Mouse (Mus musculus) fat pad, adult 2 months (tissue): ENCODE data around the gene Steap1.
A peak's percentile ranks its signal among the peaks of the same experiment; 100 is the strongest.

Experiments used
- DNase-seq: peaks from one replicate; pipeline ENCODE4 v3.0.0-alpha.2; 2011; ENCODE audit warnings: low read depth, low spot score; ENCODE audit errors: extremely low read depth

Gene Steap1

GRCm38 (mm10) chr5:5748866-5749682 lies at the start of gene Steap1:
Gene Steap1 (minus strand): TSS chr5:5749326.
- DNase-seq: no peak

GRCm38 (mm10) chr5:5787106-5787505 lies 38.0 kb upstream of the Steap1 start:
- DNase-seq: no peak

GRCm38 (mm10) chr5:5756392-5757019 lies 7.4 kb upstream of the Steap1 start:
- DNase-seq: no peak

DNA sequence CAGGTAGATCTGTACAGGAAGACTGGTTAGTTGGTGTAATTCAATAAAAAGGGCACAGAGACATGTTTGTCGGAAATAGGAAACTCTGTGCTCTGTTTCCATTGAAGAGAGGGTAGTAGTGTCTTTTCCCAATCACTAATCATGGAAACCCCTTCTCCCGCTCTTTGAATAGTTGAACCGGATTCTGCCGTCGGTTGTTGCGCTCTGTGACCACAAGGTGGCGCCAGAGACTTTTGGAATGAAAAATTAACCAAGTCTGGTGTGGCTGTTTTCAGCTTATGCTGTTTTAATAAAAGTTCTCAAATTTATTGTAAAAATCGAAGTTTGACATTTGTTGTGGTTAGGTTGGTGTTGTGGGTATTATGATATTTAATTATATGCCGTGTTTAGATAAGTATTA lies 5.9 kb upstream of the Steap1 start:
- DNase-seq: no peak

- no peak for DNase-seq
Measured at GRCm38 (mm10) chr5:5749772-5750222, 671 bp upstream of the Steap1 start.

- no peak for DNase-seq
Measured at GRCm38 (mm10) chr5:5734445-5734844, 14.7 kb downstream of the Steap1 start.

DNA sequence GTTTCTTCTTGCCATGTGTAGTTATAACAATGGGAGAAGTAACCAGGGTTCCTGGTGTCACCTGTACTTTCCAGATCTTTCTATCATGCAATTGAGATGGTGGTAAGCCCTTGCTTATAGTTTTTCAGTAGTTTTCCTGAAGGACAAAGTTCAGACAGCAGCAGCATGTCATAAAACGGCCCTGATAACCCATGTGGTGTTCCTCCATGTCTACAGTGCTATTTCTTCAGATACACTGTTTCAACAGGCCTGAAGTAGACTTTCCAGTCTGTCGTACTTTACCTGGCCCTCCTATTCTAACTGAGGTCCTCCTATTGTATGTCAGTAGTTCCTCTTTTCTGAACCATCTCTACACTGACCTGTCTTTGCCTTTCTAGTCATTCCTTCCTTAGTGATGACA lies 16.3 kb downstream of the Steap1 start:
- no peak for DNase-seq

- no peak for DNase-seq
Measured at GRCm38 (mm10) chr5:5732208-5732607, 16.9 kb downstream of the Steap1 start.

DNA sequence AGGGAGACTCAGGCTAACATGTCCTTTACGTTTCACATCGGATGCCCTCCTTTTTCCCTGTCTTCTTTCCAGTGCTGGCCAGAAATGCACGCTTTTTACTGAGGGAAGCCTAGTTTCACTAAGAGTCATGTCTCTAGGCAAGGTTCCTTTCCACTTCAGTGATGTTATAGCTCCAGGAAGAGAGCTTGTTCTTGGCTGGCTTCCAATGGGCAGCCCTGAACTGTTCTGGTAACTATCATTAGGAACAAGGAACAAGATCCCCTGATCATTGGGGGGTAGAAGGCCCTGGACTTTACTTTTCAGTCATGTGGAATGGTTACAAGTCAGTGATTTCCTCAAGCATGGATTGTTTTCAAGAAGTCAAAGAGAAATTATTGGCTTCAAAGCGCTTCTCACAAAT lies 19.2 kb downstream of the Steap1 start:
- DNase-seq: no peak

DNA sequence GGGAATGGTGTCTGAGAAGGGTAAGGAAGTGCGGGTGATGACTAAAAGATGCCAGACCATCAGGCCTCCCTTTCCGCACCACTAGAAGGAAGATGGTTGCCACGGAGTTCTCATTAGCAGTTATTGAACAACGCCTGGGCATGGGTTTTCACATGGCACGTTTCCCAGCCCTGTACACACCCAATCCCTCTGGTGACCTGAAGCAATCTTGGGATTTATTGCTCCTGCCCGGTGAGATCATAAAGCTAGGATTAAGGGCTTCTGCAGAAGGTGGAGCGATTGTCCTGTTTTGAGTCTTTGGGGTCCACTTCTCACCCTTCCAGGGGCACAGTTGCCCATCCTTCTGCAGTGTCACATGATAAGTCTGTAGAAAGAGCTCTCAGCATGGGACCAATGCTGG lies 26.9 kb downstream of the Steap1 start:
- DNase-seq: peak; percentile 42

GRCm38 (mm10) chr5:5711032-5711431 lies 38.1 kb downstream of the Steap1 start:
- DNase-seq: no peak

- no peak for DNase-seq
Measured at GRCm38 (mm10) chr5:5707341-5708278, 41.5 kb downstream of the Steap1 start.

GRCm38 (mm10) chr5:5705019-5705418 lies 44.1 kb downstream of the Steap1 start:
- DNase-seq: no peak

- no peak for DNase-seq
Measured at GRCm38 (mm10) chr5:5700386-5700785, 48.7 kb downstream of the Steap1 start.

DNA sequence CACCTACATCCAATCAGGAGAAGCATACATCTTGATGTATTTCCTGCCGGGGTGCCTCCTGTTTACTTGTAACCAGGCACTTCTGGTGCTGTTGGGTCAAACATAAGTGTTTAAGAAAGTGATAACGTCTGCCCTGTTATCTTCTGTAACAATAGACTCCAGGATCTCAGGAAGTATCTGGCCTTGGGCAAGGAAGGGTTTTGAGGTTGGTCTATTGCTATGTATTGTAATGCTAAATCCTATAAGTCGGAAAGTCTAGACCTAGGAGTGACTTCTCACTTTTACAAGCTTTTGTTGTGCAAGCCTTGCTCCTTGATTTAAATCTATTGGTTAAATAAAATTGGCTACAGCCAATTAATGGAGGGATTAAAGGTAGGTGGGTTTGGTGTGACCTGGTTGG lies 50.3 kb downstream of the Steap1 start:
- DNase-seq: no peak

- peak; percentile 30 for DNase-seq
Measured at GRCm38 (mm10) chr5:5695401-5695942, 53.7 kb downstream of the Steap1 start.

DNA sequence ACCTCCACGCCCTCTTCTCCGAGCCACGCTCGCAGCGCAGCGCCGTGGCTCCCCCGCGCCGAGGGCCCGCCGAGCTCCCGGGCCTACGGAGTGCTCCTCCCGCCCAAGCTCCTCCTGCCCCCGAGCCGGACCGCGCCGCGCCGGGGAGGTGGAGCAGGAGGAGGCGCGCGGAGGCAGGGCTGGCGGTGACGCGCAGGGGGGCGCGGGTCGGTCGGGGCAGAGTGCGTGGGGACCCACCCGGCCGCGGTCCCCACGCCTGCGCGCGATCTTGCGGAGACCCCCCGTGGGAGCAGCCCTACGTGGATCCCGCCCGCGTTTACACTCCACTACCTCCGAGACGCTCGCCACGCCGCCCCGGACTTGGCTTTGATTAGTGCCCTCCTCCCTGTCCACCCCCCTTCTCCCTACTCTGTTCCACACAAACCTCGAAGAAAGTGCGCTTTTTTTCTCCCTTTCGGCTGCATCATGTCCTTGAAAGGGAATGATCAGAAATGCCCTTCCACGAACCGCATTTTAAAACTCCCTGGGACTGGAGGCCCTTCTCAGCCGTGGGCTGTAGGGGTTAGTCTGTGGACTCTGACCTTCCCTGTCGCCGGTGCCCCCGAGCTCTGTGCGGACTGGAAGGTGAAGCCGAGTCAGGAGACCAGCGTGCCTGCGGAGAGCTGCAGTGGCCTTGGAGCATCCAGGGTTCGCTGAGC lies 55.0 kb downstream of the Steap1 start, which contains the start of gene Steap2:
Gene Steap2, minus strand, starts transcription at position 623 of the 698 bp plus-strand sequence.
- no peak for DNase-seq

DNA sequence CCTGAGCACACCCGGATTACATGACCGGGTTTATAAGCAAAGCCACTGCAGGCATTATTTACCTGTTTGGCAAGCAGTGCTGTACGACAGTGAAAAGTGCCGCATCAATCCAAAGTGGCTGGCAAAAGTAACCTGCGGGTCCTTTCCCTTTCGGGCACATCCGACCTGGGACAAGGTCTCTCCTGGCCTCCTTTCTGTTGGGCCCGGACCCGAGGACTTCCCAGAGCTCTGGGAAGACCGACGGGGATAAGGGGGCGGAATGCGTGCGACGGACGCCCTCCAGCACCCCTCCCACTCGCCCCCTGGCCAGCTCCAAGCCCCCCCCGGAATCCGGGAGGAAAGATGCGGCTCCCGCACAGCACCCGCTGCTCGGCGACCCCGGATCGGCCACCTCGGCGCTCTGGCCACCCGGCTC lies 55.6 kb downstream of the Steap1 start:
- DNase-seq: no peak

GRCm38 (mm10) chr5:5692167-5692738 lies 56.9 kb downstream of the Steap1 start:
- DNase-seq: no peak

GRCm38 (mm10) chr5:5688945-5689540 lies 60.1 kb downstream of the Steap1 start:
- DNase-seq: no peak
